11 mouse cellular contexts compared by ENCODE assay signal in genomic region chr2:163580069-163580945, GRCm38 (mm10). TPM values are rescaled to one million over a fixed set of nuclear protein-coding genes. Genes with fewer than 3 reads are reported as not detected.
DNase-seq lines count a peak whose midpoint lies in the region; ATAC-seq and TF ChIP-seq lines count a peak whose summit lies in the region.
"Had no signal": no experiment of that assay in that cellular context is flagged by ENCODE, and none has a peak within 500 bp of the region (broad histone marks: within the 10 kb centered on the region; RNA-seq: fewer than 3 reads in every experiment).

No protein-coding gene starts in this region.

- peak overlapping the region; percentile 60; the same call in 1 of the 2 replicates for H3K27ac ChIP-seq in brown adipose tissue, adult 24 weeks (replicated peaks; ENCODE audit: low read depth, low read length)
- H3K27ac ChIP-seq in intestine, postnatal 0 days (ENCODE audit: low read depth, low read length) = peak overlapping the region; percentile 73
- H3K27ac ChIP-seq: hindbrain, embryonic 14.5 days; kidney, embryonic 15.5 days; midbrain, embryonic 10.5 days had no signal

- H3K9me3 ChIP-seq in intestine, postnatal 0 days (ENCODE audit: control insufficient read depth) = no peaks in the 10 kb centered on the region
- H3K9me3 ChIP-seq: kidney, embryonic 15.5 days; midbrain, embryonic 10.5 days had no signal

- H3K4me3 ChIP-seq in lung, adult 2 months (replicated peaks; ENCODE audit: extremely low read depth, low read depth, low read length) = no peak overlapping the region
- no peak overlapping the region for H3K4me3 ChIP-seq in brown adipose tissue, adult 24 weeks (ENCODE audit: insufficient read depth, low read depth, low read length)
- no peak overlapping the region for H3K4me3 ChIP-seq in intestine, postnatal 0 days (ENCODE audit: low read depth, low read length)
- H3K4me3 ChIP-seq in myocyte = no peak overlapping the region
- H3K4me3 ChIP-seq: kidney, embryonic 15.5 days; midbrain, embryonic 10.5 days had no signal

- H3K79me2 ChIP-seq in myocyte (ENCODE audit: control insufficient read depth, insufficient read depth) = no peaks in the 10 kb centered on the region

- H3K4me1 ChIP-seq in lung, adult 2 months (ENCODE audit: control insufficient read depth, insufficient read depth, low read length) = no peaks in the 10 kb centered on the region
- peaks cover under 1% of the 10 kb centered on the region for H3K4me1 ChIP-seq in brown adipose tissue, adult 24 weeks (ENCODE audit: control insufficient read depth, insufficient read depth, insufficient read length, low read length)
- peaks cover 6% of the 10 kb centered on the region; the same call in 1 of the 2 replicates for H3K4me1 ChIP-seq in intestine, postnatal 0 days (replicated peaks; ENCODE audit: control insufficient read depth, insufficient read depth, low read length)

- TF ChIP-seq POLR2A in lung, adult 2 months (IDR thresholded peaks at IDR 0.05; ENCODE audit: borderline replicate concordance, extremely low read depth, low read depth, low read length) = no peak
- no peak for TF ChIP-seq POLR2A in myocyte (IDR thresholded peaks at IDR 0.05; ENCODE audit: insufficient read length, low read depth)

- TF ChIP-seq CTCF in lung, adult 2 months (IDR thresholded peaks at IDR 0.05; ENCODE audit: insufficient read depth, low read length) = no peak
- no peak for TF ChIP-seq CTCF in intestine, postnatal 0 days (IDR thresholded peaks at IDR 0.05; ENCODE audit: low read depth)

- WGBS in lung, adult 2 months = 62% methylated on average over 13 of the region's 13 CpGs
- 37% methylated on average over 13 of the region's 13 CpGs for WGBS in intestine, postnatal 0 days

- no peaks in the 10 kb centered on the region for H3K27me3 ChIP-seq in intestine, postnatal 0 days (replicated peaks; ENCODE audit: control insufficient read depth, insufficient read depth, low read length)
- H3K27me3 ChIP-seq in myocyte (ENCODE audit: control insufficient read depth, insufficient read depth, insufficient read length) = peaks cover 4% of the 10 kb centered on the region

- H3ac ChIP-seq in myocyte (ENCODE audit: control insufficient read depth, insufficient read length) = no peak overlapping the region

- DNase-seq in lung, adult 18-20 months = peak; percentile 62 to 69
- no peak for DNase-seq in lung, adult 2 months
- DNase-seq in retina, embryonic 14.5 days (ENCODE audit: low spot score) = no peak
- DNase-seq in natural killer cell, adult 2 months (ENCODE audit: low spot score in 2 of 2) = no peak
- DNase-seq: cerebellum, postnatal 36 days had no signal

- no peaks in the 10 kb centered on the region for H3K36me3 ChIP-seq in intestine, postnatal 0 days (ENCODE audit: control insufficient read depth, insufficient read depth)
- H3K36me3 ChIP-seq in myocyte (ENCODE audit: control insufficient read depth, insufficient read depth) = no peaks in the 10 kb centered on the region
- H3K36me3 ChIP-seq: kidney, embryonic 15.5 days; midbrain, embryonic 10.5 days had no signal

- no peak overlapping the region for H3K9ac ChIP-seq in intestine, postnatal 0 days (ENCODE audit: low read depth, low read length)
- H3K9ac ChIP-seq: hindbrain, embryonic 14.5 days; kidney, embryonic 15.5 days had no signal

- no peak overlapping the region for H3K4me2 ChIP-seq in intestine, postnatal 0 days (replicated peaks; ENCODE audit: low read depth)
- peak overlapping the region; percentile 60 for H3K4me2 ChIP-seq in myocyte (ENCODE audit: low read depth)
- H3K4me2 ChIP-seq: hindbrain, embryonic 14.5 days; kidney, embryonic 15.5 days had no signal

- ATAC-seq in intestine, postnatal 0 days = peak; percentile 97

TF ChIP-seq in myocyte, 11 proteins besides CTCF, POLR2A, EP300 and RAD21:
- TF ChIP-seq USF1 (IDR thresholded peaks at IDR 0.05; ENCODE audit: low read depth) (no peak), MAX (IDR thresholded peaks at IDR 0.05; ENCODE audit: low read depth) (no peak), CEBPB (IDR thresholded peaks at IDR 0.05; ENCODE audit: insufficient read depth, poor library complexity, severe bottlenecking) (peak; percentile 90)
TF ChIP-seq in myocyte: peak in this region for 1.

RNA-seq across cellular contexts. Expression of gene Ttpal, which starts 21.8 kb away (rescaled TPM):
- 23.4 and 25.8 TPM in 2 replicates for polyA plus RNA-seq in lung, adult 2 months (2012; rRNA removed)
- polyA plus RNA-seq in brown adipose tissue, adult 24 weeks (2012; ENCODE audit: insufficient read depth, insufficient read length, missing spikeins) = 4.8 and 5.8 TPM in 2 replicates
- 10.4 and 10.9 TPM in 2 replicates for polyA plus RNA-seq in intestine, postnatal 0 days (2015; fragmentation: Nextera tagmentation; extraction: Ambion mirVana)
- 20.2 TPM for polyA plus RNA-seq in myocyte (2012; fragmentation: generic; extraction: Trizol)

Comparison
In these comparisons a context has a peak if more than half of its experiments do, and no peak if none do; other contexts are left out.
1. DNase-seq: peak in lung, adult 18-20 months (2 of 2); none in lung, adult 2 months (single experiment), retina, embryonic 14.5 days (single experiment) and natural killer cell, adult 2 months (0 of 2).